Mouse (Mus musculus) layer of hippocampus, postnatal 14 days (tissue): ENCODE measurements around the gene Hoxa5. TPM values are rescaled to one million over a fixed set of nuclear protein-coding genes. Genes with fewer than 3 reads are reported as not detected.

Source experiments
- DNase-seq, 2 experiments: peaks; one replicate each; pipeline ENCODE4 v3.0.0; 2021 to 2022; ENCODE audit warnings: low spot score in 2 of 2, mixed read lengths in 1 of 2
- total RNA-seq, 2 experiments: library from RNA; stranded (reverse); gene quantifications; 2 replicates each; pipeline ENCODE4 v1.2.3; 2021

Hoxa5 gene
- total RNA-seq, 2 experiments from 2014 or later = not detected

- no peak for DNase-seq
These were observed 11.6 kb upstream of the Hoxa5 start for GRCm38 (mm10) chr6:52215771-52216535.

GRCm38 (mm10) chr6:52215070-52215469, 10.7 kb upstream of the Hoxa5 start:
- no peak for DNase-seq

- DNase-seq = no peak
These were observed 9.9 kb upstream of the Hoxa5 start for GRCm38 (mm10) chr6:52214271-52214670.

DNA sequence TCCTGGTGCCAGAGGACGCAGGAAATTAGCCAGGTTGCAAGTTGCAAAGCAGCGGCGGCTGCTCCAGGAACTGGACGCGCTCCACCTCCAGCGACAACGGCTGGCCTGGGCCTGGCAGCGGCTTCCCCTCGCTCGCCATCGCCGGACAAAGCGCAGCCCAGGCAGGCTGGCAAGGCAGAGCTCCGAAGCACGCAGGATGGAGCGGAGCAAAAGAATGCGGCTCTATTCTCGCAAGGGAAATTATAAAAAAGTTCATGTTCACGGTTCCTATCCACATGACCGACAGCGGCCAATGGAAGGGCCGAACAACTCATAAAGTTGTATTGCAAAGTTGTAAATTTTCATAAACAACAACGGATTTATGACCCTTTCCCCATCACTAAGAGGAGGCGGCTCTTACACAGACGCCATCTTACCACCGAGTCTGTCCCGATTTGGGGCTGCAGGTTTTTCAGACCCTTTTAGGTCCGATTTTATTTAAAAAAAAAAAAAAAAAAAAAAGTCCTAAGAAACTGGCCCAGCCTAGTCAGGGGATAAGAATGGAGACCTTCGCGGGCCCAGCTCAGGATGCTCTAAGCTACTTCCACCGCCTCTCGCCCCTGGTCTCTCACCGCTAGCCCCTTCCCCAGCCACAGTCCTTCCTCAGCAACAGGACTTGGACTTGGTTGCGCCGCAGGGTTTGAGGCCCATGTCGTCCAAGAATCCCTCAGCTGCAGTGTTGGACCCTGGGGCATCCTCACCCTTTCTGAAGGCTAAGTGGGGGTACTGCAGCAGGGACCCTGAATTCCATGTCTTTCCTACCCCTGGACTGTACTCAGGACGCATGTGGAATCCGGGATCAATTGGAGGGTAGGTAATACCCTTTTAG, 9.0 kb upstream of the Hoxa5 start, which contains the start of the genes Hoxa3 and Gm28308:
Gene Hoxa3 (minus strand): TSS at position 218 of the 868 bp plus-strand sequence.
Gene Gm28308 (minus strand): TSS at position 221 of the 868 bp plus-strand sequence.
- DNase-seq = no peak

DNA sequence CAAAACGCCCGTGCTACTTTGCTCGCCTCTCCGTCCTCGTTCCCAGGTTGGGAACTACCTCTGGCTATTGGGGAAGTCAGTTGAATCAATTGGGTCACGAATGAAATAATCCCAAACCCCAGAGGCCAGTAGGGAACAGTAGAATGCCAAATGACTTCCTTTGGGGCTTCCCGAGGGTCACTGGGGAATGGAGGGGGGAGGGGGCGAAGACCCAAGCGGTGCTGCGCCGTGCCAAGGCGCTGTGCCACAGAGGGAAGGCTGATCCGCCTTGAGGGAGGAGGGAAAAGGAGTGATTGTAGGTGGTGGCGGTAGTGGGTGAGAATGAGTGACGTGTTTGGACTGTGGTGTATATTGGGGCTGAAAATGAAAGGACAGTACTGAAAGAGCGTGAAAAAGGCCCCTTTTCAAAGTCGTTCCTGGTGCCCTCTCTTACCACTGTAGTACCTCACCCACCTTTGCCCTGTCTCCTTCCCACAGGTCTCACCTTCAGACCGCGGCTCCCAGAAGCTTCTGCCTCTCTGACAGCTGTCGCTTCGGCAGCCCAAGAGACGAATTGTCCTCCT, 8.2 kb upstream of the Hoxa5 start:
- DNase-seq = no peak

- no peak for DNase-seq
These were observed 7.6 kb upstream of the Hoxa5 start for GRCm38 (mm10) chr6:52211961-52212360.

GRCm38 (mm10) chr6:52211170-52211935, 7.0 kb upstream of the Hoxa5 start:
- DNase-seq = peak in 1 of 2 experiments; percentile 60

GRCm38 (mm10) chr6:52209685-52210046, 5.3 kb upstream of the Hoxa5 start:
- DNase-seq = no peak

DNA sequence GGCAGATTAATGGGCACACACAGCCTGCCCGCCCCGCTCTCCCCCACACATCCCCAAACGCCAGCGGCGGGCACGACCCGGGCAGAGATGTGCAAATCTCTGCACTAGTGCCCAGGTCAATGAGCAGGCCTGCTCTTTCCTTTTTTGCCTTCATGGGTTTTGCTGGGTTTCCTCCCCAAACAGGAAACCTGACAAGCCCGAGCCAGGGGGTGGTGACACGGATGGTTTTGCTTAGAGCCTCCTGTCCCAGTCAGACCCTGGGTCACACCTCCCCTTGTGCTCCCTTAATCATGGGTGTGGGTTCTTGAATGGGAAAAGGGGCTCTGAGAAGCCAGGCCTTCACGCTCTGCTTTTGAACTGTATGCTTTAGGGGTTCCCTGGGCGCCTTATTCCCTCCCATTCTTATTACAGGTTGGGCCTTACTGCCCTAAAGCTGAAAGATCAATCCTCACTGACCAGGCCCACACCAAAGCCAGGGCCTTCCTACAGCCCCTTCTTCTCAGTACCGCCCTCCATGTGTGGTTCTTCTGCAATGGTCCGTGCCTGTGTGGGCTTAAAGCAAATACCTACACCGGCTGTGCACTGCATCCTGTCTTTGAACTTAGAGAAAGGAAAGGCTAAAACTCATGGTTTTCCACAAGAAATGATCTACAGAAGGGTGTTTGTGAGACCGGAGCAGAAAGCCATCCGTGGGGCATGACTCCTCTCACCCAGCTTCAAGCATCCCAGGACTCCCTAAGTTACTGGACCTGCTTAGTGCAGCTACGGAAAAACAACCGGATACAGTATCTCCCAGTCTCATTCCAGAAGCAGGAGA, 4.7 kb upstream of the Hoxa5 start:
- no peak for DNase-seq

DNA sequence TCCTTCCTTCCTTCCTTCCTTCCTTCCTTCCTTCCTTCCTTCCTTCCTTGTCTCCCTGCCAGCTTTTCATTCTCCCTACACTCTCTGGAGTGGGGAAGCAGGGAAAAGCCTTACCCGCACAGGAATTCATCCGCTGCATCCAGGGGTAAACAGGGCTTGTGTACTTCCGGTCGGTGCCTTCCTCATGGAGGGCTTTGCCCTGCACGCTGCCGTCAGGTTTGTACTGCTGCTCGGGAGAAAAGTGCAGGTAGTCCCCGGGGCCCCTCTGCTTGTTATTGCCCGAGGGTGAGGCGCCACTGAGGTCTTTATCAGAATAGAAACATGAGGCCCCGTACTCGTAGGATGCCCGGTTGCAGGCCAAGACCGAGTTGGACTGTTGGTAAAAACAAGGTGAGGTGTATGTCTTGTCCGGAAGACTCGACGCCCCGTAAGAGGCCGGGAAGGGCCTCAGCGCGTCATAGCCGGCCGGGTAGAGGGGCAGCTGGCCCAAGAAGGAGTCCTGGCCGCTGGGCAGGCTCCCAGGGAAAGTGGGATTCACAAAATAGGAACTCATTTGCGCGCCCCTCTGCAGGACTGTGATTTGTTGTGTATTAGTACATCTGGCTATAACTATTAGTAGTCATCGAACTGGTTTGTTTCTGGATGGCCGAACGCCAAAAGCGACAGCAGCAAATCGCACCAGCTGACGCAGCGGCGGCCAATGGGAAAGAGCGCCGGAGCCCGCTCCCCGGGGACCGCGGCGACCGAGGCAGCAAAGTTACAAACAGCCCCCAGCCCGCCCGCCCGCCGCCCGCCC, 3.9 kb upstream of the Hoxa5 start, which contains the start of gene Hoxa6:
Gene Hoxa6 (minus strand): TSS at position 651 of the 796 bp plus-strand sequence.
- DNase-seq = no peak

GRCm38 (mm10) chr6:52207684-52207976, 3.2 kb upstream of the Hoxa5 start:
- DNase-seq = no peak

DNA sequence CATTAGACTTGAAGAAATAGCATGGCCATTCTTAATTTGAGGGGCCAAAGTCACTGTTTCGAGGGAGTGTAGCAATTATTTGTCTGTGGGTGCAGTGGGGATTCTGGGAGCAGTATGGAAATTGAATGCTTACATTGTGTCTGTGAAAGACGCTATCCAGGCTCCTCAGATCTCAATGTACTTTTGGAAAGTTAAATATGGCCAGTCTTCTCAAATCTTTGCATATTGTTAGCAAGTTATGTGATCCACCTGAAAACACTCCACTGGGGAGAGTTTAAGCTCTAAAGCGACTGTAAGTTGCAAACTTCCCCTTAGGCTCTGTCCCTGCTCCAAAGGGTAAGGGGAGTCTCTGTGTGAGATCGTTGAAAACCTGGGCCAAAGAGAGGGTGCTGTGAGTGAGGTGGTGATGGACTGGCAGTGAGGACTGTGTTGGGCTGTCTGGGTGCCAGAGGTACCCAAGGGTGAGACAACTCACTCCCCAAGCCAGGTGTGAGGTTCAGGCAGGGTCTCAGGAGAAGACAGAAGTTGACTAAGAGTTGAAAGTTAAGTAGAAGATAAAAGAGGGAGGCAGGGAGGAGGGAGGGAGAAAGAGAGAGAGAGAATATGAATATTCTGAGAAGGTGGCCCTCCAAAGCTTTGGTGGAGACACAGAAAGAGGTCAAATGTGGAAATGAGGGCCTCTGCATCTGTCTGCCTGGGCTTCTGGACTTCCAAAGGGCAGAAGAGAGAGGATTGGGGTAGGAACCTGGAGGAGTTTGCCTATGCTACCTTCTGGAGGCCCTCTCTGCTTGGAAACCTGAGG, 2.7 kb upstream of the Hoxa5 start:
- no peak for DNase-seq

GRCm38 (mm10) chr6:52205638-52206621, 1.5 kb upstream of the Hoxa5 start:
- DNase-seq = no peak

DNA sequence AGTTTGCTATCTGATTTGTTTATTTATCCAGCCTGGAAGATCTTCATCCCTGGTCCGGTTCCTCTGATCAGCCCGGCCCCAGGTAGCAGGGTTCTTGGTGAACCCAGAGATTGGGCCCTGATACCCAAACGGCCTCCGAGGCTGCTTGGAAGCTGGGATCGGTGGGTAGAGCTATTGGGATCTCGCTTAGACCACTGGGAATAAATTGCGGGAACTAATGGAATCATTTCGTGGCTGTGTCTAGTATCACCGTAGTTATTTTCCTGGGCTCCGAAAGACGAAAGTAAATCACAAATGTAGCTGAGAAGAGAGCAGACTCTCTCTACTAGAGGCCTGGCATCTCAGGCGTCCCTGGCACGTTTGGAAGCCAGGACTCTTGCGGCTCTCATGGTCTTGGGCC, 834 bp upstream of the Hoxa5 start:
- DNase-seq = no peak

GRCm38 (mm10) chr6:52203371-52204049, 877 bp downstream of the Hoxa5 start:
- no peak for DNase-seq

- no peak for DNase-seq
These were observed 1.3 kb downstream of the Hoxa5 start for GRCm38 (mm10) chr6:52203121-52203370.
